Mouse (Mus musculus) spleen, adult 2 months (tissue): ENCODE data around the gene Rere.

Experiments
- CTCF ChIP-seq: fragments of 200-500 bp; IDR thresholded peaks from 2 replicates; pipeline ENCODE4 v1.5.1; 2011; ENCODE audit warnings: mild to moderate bottlenecking, inconsistent platforms; ENCODE audit not compliant: insufficient read depth, insufficient read length, insufficient replicate concordance; ENCODE audit errors: extremely low read depth
- POLR2A ChIP-seq: fragments of 200-500 bp; IDR thresholded peaks from 2 replicates; pipeline ENCODE4 v1.6.1; 2011; ENCODE audit warnings: low read depth, low read length, inconsistent platforms

- no peak for TF ChIP-seq CTCF
- TF ChIP-seq POLR2A = no peak
Observed at GRCm38 (mm10) chr4:150435590-150435989, 154.1 kb downstream of the Rere start.
